Mouse (Mus musculus) kidney, embryonic 14.5 days (tissue): ENCODE data around the gene 3110082I17Rik. TPM values are rescaled to one million over a fixed set of nuclear protein-coding genes. Genes with fewer than 3 reads are reported as not detected.
"Not testable (repeated sequence)": the region's sequence is repeated elsewhere in the genome, so short reads cannot be mapped to it uniquely, and the experiment has no call there.

Experiments used
- ATAC-seq: fragments of 200-750 bp; cut with Nextera tagmentation; 2 replicates; pipeline ENCODE4 v1.8.0; 2017; ENCODE audit warnings: moderate number of reproducible peaks, mild to moderate bottlenecking, moderate TSS enrichment, moderate library complexity; ENCODE audit not compliant: low FRiP score, low TSS enrichment
- H3K27ac ChIP-seq: fragments of 300-500 bp; sonication (generic); 2 replicates; pipeline ENCODE4 v1.5.1; 2014; ENCODE audit warnings: low read depth, mild to moderate bottlenecking, low read length, moderate library complexity, mixed read lengths
- H3K27me3 ChIP-seq: fragments of 300-500 bp; sonication (generic); 2 replicates; pipeline ENCODE4 v1.6.1; 2014; ENCODE audit warnings: mild to moderate bottlenecking, low read length; ENCODE audit not compliant: control insufficient read depth, insufficient read depth
- H3K36me3 ChIP-seq: fragments of 300-500 bp; sonication (generic); 2 replicates; pipeline ENCODE4 v1.6.1; 2014; ENCODE audit warnings: low read length, mixed read lengths; ENCODE audit not compliant: control insufficient read depth, insufficient read depth
- H3K4me1 ChIP-seq: fragments of 300-500 bp; sonication (generic); 2 replicates; pipeline ENCODE4 v1.6.1; 2014; ENCODE audit warnings: low read length, mixed read lengths; ENCODE audit not compliant: control insufficient read depth, insufficient read depth
- H3K4me2 ChIP-seq: fragments of 300-500 bp; sonication (generic); replicated peaks from 2 replicates; pipeline ENCODE4 v1.6.1; 2014; ENCODE audit warnings: low read depth, mild to moderate bottlenecking, low read length
- H3K4me3 ChIP-seq: fragments of 300-500 bp; sonication (generic); 2 replicates; pipeline ENCODE4 v1.5.1; 2014; ENCODE audit warnings: mild to moderate bottlenecking, low read length
- H3K9ac ChIP-seq: fragments of 300-500 bp; sonication (generic); 2 replicates; pipeline ENCODE4 v1.6.1; 2014; ENCODE audit warnings: low read depth, mild to moderate bottlenecking, low read length, moderate library complexity
- H3K9me3 ChIP-seq: fragments of 300-500 bp; sonication (generic); 2 replicates; pipeline ENCODE4 v1.6.1; 2016; ENCODE audit warnings: low read length; ENCODE audit not compliant: control insufficient read depth
- WGBS: fragments of 180-500 bp; shearing (Covaris S2); extraction: QIAGEN DNeasy Blood & Tissue Kit; methylation state at CpG from one replicate; pipeline ENCODE4 v1.1.7; 2014; 5-methylcytosine and 5-hydroxymethylcytosine counted together
- polyA plus RNA-seq: library from polyadenylated mRNA; unstranded; fragments of >200 nt; fragmentation: Nextera tagmentation; extraction: Ambion mirVana; gene quantifications from 2 replicates; pipeline ENCODE4 v1.2.1, GENCODE M21; 2014

The 3110082I17Rik gene
- polyA plus RNA-seq, 1 experiment from 2014 or later, result 40.6 TPM

DNA sequence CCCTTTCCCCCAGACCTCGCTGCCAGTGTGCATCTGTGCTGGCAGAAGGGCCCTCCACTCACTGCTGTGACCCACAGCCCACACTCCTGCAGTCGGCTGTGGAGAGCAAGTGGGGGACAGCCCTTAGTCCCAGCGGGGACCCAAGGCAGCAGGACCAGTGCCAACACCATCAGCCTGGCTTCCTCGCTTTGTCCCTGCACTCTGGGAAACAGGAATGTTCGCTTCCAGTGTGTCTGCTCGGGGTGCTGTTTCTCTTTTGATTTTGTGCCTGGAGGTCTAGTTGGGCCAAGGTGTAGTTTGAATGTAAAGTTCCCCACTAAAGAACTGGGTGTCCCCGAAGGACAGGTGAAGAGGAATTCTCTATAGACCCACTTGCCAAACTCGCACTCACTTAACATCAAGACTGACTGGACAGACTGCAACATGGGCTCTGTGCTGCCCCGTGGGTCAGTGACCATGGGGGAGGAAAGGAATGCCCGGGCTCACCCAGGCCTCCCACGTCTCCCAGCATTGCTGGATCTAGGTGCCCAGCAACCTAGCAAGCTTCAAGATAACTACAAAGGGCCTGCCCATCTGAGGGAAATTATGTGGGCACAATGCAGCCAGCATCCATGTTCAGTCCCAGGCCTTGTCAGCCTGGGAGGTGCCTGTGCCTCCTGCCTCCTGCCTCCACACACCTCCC is 68.9 kb downstream of the 3110082I17Rik start:
- no peaks in the 10 kb centered on the region for H3K9me3 ChIP-seq
- H3K4me1 ChIP-seq, result peaks cover 27% of the 10 kb centered on the region
- no peak overlapping the region for H3K27ac ChIP-seq
- ATAC-seq, result no peak
- H3K4me3 ChIP-seq, result no peak overlapping the region
- no peak overlapping the region for H3K4me2 ChIP-seq
- no peak overlapping the region for H3K9ac ChIP-seq
- no peaks in the 10 kb centered on the region for H3K27me3 ChIP-seq
- 0 out of 2 replicates have a peak, but pooled peaks cover 6% of the 10 kb centered on the region for H3K36me3 ChIP-seq
- 70% methylated on average over 11 of the region's 11 CpGs for WGBS

GRCm38 (mm10) chr5:139390324-139391119 is 69.8 kb downstream of the 3110082I17Rik start:
- not testable (repeated sequence) for H3K36me3 ChIP-seq, H3K27ac ChIP-seq, H3K9me3 ChIP-seq, H3K4me3 ChIP-seq, H3K9ac ChIP-seq, ATAC-seq, H3K27me3 ChIP-seq, H3K4me2 ChIP-seq
- 74% methylated on average over 5 of the region's 5 CpGs for WGBS
- H3K4me1 ChIP-seq, result peaks cover 31% of the 10 kb centered on the region

DNA sequence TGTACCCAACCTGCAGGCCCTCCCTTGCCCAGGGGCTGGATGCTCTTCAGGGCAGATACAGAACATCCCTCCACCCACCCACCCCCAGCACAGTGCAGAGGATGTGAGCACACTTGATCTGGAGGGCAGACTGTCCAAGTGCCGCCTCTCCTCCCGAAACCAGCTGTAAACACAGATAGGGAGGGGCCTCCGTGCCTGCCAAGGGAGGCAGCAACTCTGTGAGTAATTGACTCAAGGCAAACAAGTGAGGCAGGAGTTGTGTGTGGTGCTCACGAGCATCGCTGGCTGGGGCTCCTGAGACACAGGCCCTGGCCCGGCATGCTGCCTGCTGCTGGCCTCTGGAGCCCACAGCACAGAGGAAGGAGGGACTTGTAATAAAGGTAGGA is 70.7 kb downstream of the 3110082I17Rik start:
- no peak overlapping the region for H3K4me2 ChIP-seq
- H3K4me1 ChIP-seq, result peaks cover 40% of the 10 kb centered on the region
- H3K4me3 ChIP-seq, result no peak overlapping the region
- peak; percentile 64 for ATAC-seq
- no peak overlapping the region for H3K9ac ChIP-seq
- no peaks in the 10 kb centered on the region for H3K9me3 ChIP-seq
- H3K27ac ChIP-seq, result peak overlapping the region; percentile 63; the same call in 1 of the 2 replicates
- H3K27me3 ChIP-seq, result no peaks in the 10 kb centered on the region
- WGBS, result 17% methylated on average over 6 of the region's 6 CpGs
- H3K36me3 ChIP-seq, result 0 out of 2 replicates have a peak, but pooled peaks cover 6% of the 10 kb centered on the region

DNA sequence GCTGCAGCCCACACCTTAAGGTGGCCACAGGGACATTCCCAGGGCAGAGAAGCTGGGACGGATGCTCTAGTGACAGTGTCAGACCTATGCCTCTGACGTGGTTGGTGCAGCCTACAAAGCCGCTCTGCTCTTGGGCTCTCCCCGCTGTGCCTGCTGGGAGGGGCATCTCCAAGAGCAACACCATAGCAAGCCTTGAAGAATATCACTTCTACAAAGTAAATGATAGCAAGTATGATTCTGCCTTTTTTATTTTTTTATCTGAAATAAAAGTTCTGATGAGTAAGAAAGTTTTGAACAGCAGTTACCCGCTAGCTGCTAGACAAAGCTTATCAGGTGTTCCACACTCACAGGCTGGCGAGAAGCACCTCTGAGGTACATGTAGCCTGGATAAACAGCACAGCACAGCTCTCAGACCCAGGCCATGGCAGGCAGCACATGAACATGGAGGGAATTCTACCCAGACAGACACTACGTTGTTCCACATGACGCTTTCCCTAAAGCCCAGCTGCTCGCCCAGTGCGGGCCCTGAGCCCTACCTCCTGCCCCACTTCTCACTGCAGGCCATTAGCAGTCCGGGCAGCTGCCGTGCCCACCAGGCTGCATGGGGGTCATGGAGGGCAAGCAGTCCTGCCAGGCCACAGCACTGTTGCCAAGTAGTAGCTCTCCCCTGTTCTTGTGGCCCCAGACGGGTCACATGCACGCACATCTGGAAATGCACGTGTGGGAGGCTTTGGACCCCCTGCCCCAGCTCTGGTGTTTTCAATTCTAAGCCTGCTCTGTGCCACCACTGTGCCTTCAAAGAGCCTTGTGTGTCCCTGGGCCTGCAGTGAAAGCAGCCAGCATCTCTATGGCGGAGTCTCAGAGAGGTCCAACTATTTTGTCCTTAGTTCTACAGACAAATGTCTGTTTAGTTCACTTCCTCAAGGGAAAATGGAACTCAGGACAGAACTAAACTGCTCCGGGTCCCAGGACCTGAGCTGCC is 71.3 kb downstream of the 3110082I17Rik start:
- Histone ChIP-seq H3K4me1 (peaks cover 46% of the 10 kb centered on the region), H3K9me3 (no peaks in the 10 kb centered on the region), H3K27me3 (no peaks in the 10 kb centered on the region), H3K4me3 (no peak overlapping the region), H3K27ac (peak overlapping the region; percentile 63; the same call in 1 of the 2 replicates), H3K9ac (no peak overlapping the region; the same call in 1 of the 2 replicates), H3K4me2 (no peak overlapping the region), H3K36me3 (0 out of 2 replicates have a peak, but pooled peaks cover 6% of the 10 kb centered on the region)
- ATAC-seq, result no peak
- 60% methylated on average over 17 of the region's 17 CpGs for WGBS

GRCm38 (mm10) chr5:139388195-139388570 is 72.1 kb downstream of the 3110082I17Rik start:
- H3K27me3 ChIP-seq, result no peaks in the 10 kb centered on the region
- H3K4me1 ChIP-seq, result peaks cover 50% of the 10 kb centered on the region
- no peak for ATAC-seq
- peak overlapping the region; percentile 63; the same call in 1 of the 2 replicates for H3K27ac ChIP-seq
- no peak overlapping the region for H3K4me2 ChIP-seq
- H3K9ac ChIP-seq, result no peak overlapping the region
- WGBS, result 42% methylated on average over 4 of the region's 4 CpGs
- H3K4me3 ChIP-seq, result no peak overlapping the region
- H3K9me3 ChIP-seq, result no peaks in the 10 kb centered on the region
- H3K36me3 ChIP-seq, result 0 out of 2 replicates have a peak, but pooled peaks cover 6% of the 10 kb centered on the region

GRCm38 (mm10) chr5:139387329-139388194 is 72.8 kb downstream of the 3110082I17Rik start:
- Histone ChIP-seq H3K27ac (peak overlapping the region; percentile 63), H3K27me3 (no peaks in the 10 kb centered on the region), H3K36me3 (0 out of 2 replicates have a peak, but pooled peaks cover 2% of the 10 kb centered on the region), H3K4me2 (no peak overlapping the region), H3K9me3 (no peaks in the 10 kb centered on the region), H3K4me3 (no peak overlapping the region), H3K9ac (no peak overlapping the region; the same call in 1 of the 2 replicates), H3K4me1 (peaks cover 54% of the 10 kb centered on the region)
- 62% methylated on average over 10 of the region's 10 CpGs for WGBS
- no peak for ATAC-seq

DNA sequence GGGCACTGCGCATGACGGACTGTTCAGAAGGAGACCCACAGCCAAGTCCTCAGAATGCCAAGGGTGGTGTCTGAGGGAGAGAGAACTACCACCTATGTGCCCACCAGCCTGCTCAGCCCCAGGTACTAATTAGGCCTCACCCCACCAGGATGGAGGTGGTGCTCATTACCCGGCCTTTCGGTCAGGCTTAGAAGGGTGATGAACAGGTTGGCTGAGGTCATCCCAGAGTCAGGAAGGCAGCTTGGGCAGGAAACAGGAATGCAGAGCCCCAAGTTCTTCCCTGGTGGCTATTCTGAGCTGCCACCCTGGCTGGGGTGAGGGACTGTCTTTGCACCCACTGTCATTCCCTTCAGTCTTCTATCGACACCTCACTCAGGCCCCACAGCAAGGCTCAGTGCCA is 74.3 kb downstream of the 3110082I17Rik start:
- Histone ChIP-seq H3K4me2 (no peak overlapping the region), H3K4me1 (peaks cover 67% of the 10 kb centered on the region), H3K9ac (no peak overlapping the region), H3K27me3 (no peaks in the 10 kb centered on the region), H3K4me3 (no peak overlapping the region), H3K27ac (no peak overlapping the region), H3K36me3 (no peaks in the 10 kb centered on the region), H3K9me3 (no peaks in the 10 kb centered on the region)
- ATAC-seq, result no peak
- 93% methylated on average over 5 of the region's 5 CpGs for WGBS

DNA sequence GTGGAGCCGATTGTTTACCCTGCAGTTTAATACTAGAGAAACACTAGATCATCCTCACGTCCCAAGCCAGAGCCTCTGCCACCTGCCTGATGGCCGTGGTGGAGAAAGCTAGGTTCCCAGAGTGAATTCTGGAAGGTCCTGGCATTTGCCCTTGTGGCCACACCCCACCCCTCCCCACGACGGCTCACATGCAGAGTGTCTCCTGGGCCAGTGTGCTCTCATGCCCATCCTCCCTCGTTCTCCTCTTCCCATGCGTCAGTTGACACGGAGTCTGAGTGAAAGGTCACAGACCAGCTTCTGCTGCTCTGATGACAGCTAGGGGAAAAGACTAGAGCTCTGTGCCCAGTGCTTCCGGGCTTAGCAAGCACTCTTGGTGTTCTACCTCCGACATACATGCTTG is 75.8 kb downstream of the 3110082I17Rik start:
- Histone ChIP-seq H3K9me3 (no peaks in the 10 kb centered on the region), H3K4me3 (no peak overlapping the region), H3K4me2 (no peak overlapping the region), H3K9ac (no peak overlapping the region), H3K4me1 (peaks cover 76% of the 10 kb centered on the region), H3K27ac (peak overlapping the region; percentile 20; the same call in 1 of the 2 replicates), H3K36me3 (no peaks in the 10 kb centered on the region), H3K27me3 (no peaks in the 10 kb centered on the region)
- WGBS, result 30% methylated on average over 10 of the region's 10 CpGs
- peak; percentile 43 for ATAC-seq
